Mouse (Mus musculus): Measurements from ENCODE around the gene Gstm5. TPM values are rescaled to one million over a fixed set of nuclear protein-coding genes. Genes with fewer than 3 reads are reported as not detected.

The Gstm5 gene
- total RNA-seq, 1 experiment, result 20.7 TPM

DNA sequence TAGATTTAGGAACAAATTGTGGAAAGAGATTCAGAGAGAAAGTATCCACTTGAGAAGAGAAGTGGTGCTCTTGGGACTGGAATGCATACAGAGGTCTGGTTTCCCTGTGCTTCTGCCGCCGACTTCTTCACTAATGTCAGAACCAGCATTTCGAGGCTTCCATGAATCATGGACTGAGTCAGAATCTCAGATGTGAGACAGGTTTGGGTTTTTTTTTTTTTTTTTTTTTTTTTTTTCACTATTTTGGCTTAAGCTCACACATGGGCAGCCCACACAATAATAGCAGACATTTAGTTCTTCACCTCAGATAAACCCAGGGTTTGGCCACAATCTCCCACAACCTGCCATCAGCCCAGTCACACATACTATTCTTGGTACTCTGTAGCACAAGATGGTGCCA lies 39.6 kb downstream of the Gstm5 start:
- no peak overlapping the region for H3K27ac ChIP-seq (ENCODE audit: insufficient read depth, low read depth, low read length, poor library complexity, severe bottlenecking)
- H3K9me3 ChIP-seq (ENCODE audit: control insufficient read depth, insufficient read depth, low read depth, low read length), result no peaks in the 10 kb centered on the region
- H3K4me3 ChIP-seq (ENCODE audit: insufficient read depth in 1 of 2, low read depth in 1 of 2, low read length in 2 of 2, poor library complexity in 1 of 2, severe bottlenecking in 1 of 2), result no peak overlapping the region
- H3K9ac ChIP-seq (ENCODE audit: insufficient read depth, low read depth, low read length, poor library complexity, severe bottlenecking), result no peak overlapping the region
- peaks cover 3 to 6% of the 10 kb centered on the region in 2 experiments; a peak in 2 of 4 replicates for H3K4me1 ChIP-seq (ENCODE audit: control insufficient read depth in 2 of 2, insufficient read depth in 2 of 2, low read length in 2 of 2, poor library complexity in 1 of 2)
- DNase-seq (ENCODE audit: low read depth, low spot score), result no peak
- TF ChIP-seq MAFK (IDR thresholded peaks at IDR 0.05; ENCODE audit: insufficient read depth, low read depth, low read length), result no peak
- no peak for TF ChIP-seq CHD2 (IDR thresholded peaks at IDR 0.05; ENCODE audit: low read depth, low read length)
- TF ChIP-seq ZNF384 (IDR thresholded peaks at IDR 0.05; ENCODE audit: low read depth, low read length), result no peak
- no peak for TF ChIP-seq HCFC1 (IDR thresholded peaks at IDR 0.05; ENCODE audit: borderline replicate concordance, insufficient read depth, low read length)
- TF ChIP-seq ZC3H11A (IDR thresholded peaks at IDR 0.05; ENCODE audit: borderline replicate concordance, low read depth, low read length), result no peak
- no peaks in the 10 kb centered on the region for H3K36me3 ChIP-seq (ENCODE audit: control insufficient read depth, insufficient read depth, low read length, poor library complexity, severe bottlenecking)
- in situ Hi-C loops (cut with MboI; ENCODE audit: low sequenced_read_pairs in 2 of 2, unreplicated experiment in 2 of 2), result no loop called here

- H3K9ac ChIP-seq (ENCODE audit: insufficient read depth, low read depth, low read length, poor library complexity, severe bottlenecking), result no peak overlapping the region
- no peaks in the 10 kb centered on the region for H3K36me3 ChIP-seq (ENCODE audit: control insufficient read depth, insufficient read depth, low read length, poor library complexity, severe bottlenecking)
- no peak overlapping the region for H3K4me3 ChIP-seq (ENCODE audit: insufficient read depth in 1 of 2, low read depth in 1 of 2, low read length in 2 of 2, poor library complexity in 1 of 2, severe bottlenecking in 1 of 2)
- H3K4me1 ChIP-seq (ENCODE audit: control insufficient read depth in 2 of 2, insufficient read depth in 2 of 2, low read length in 2 of 2, poor library complexity in 1 of 2), result peaks cover 3 to 6% of the 10 kb centered on the region in 2 experiments; a peak in 2 of 4 replicates
- H3K27ac ChIP-seq (ENCODE audit: insufficient read depth, low read depth, low read length, poor library complexity, severe bottlenecking), result no peak overlapping the region
- TF ChIP-seq MAFK (IDR thresholded peaks at IDR 0.05; ENCODE audit: insufficient read depth, low read depth, low read length) (no peak), HCFC1 (IDR thresholded peaks at IDR 0.05; ENCODE audit: borderline replicate concordance, insufficient read depth, low read length) (no peak), CHD2 (IDR thresholded peaks at IDR 0.05; ENCODE audit: low read depth, low read length) (no peak), ZNF384 (IDR thresholded peaks at IDR 0.05; ENCODE audit: low read depth, low read length) (no peak), ZC3H11A (IDR thresholded peaks at IDR 0.05; ENCODE audit: borderline replicate concordance, low read depth, low read length) (no peak)
- H3K9me3 ChIP-seq (ENCODE audit: control insufficient read depth, insufficient read depth, low read depth, low read length), result no peaks in the 10 kb centered on the region
- no peak for DNase-seq (ENCODE audit: low read depth, low spot score)
- in situ Hi-C loops (cut with MboI; ENCODE audit: low sequenced_read_pairs in 2 of 2, unreplicated experiment in 2 of 2), result no loop called here
These were observed 40.3 kb downstream of the Gstm5 start for GRCm38 (mm10) chr3:107935888-107936287.

DNA sequence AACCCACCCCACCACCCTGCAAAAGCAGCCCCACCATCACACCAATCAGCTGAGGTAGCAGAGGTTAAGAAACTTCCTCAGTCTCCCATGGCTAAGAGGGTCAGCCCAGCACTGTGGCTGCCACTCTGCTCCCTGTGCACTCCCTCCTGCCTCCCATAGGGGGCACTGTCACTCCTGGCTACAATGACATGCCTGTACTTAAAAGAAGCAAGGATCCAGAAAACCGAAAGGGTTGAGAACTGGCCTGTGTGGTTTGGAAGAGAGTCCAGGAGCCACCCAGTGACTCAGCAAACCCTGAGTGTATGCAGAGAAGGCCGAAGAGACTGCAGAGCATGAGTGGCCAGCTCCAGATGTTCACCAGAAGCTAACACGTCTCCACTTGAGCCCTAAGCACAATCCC lies 43.8 kb downstream of the Gstm5 start:
- H3K9ac ChIP-seq (ENCODE audit: insufficient read depth, low read depth, low read length, poor library complexity, severe bottlenecking), result no peak overlapping the region; the same call in 1 of the 2 replicates
- no peaks in the 10 kb centered on the region for H3K9me3 ChIP-seq (ENCODE audit: control insufficient read depth, insufficient read depth, low read depth, low read length)
- peak; percentile 54 for DNase-seq (ENCODE audit: low read depth, low spot score)
- H3K36me3 ChIP-seq (ENCODE audit: control insufficient read depth, insufficient read depth, low read length, poor library complexity, severe bottlenecking), result no peaks in the 10 kb centered on the region
- in situ Hi-C loops (cut with MboI; ENCODE audit: low sequenced_read_pairs in 2 of 2, unreplicated experiment in 2 of 2), result no loop called here
- no peak overlapping the region for H3K27ac ChIP-seq (ENCODE audit: insufficient read depth, low read depth, low read length, poor library complexity, severe bottlenecking)
- H3K4me3 ChIP-seq (ENCODE audit: insufficient read depth in 1 of 2, low read depth in 1 of 2, low read length in 2 of 2, poor library complexity in 1 of 2, severe bottlenecking in 1 of 2), result no peak overlapping the region
- no peak for TF ChIP-seq ZC3H11A (IDR thresholded peaks at IDR 0.05; ENCODE audit: borderline replicate concordance, low read depth, low read length)
- 0 out of 2 replicates have a peak, but pooled peaks have one; percentile 48 for TF ChIP-seq MAFK (IDR thresholded peaks at IDR 0.05; ENCODE audit: insufficient read depth, low read depth, low read length)
- 0 out of 4 replicates have a peak, but pooled peaks cover 0 to 2% of the 10 kb centered on the region in 2 experiments for H3K4me1 ChIP-seq (ENCODE audit: control insufficient read depth in 2 of 2, insufficient read depth in 2 of 2, low read length in 2 of 2, poor library complexity in 1 of 2)

DNA sequence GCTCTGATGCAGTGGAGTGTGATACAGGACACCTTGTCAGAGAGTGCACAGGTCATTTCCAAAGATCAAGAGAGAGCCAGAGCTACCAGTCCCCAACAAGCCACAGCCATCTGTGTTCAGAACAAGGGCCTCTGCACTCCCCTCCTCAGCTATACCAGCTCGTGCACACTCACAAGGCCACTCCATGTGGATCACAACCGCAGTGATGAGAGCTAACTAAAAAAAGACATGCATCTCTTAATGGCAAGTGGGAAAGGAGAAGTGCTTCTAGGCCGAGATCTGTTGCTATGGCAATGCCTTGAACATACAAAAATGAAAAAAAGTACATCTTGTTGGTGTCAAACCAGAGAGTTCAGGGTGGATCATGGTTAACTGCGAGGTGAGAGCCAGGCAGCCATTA lies 44.2 kb downstream of the Gstm5 start:
- Histone ChIP-seq H3K4me3 (ENCODE audit: insufficient read depth in 1 of 2, low read depth in 1 of 2, low read length in 2 of 2, poor library complexity in 1 of 2, severe bottlenecking in 1 of 2) (no peak overlapping the region), H3K9ac (ENCODE audit: insufficient read depth, low read depth, low read length, poor library complexity, severe bottlenecking) (no peak overlapping the region), H3K4me1 (ENCODE audit: control insufficient read depth in 2 of 2, insufficient read depth in 2 of 2, low read length in 2 of 2, poor library complexity in 1 of 2) (0 out of 4 replicates have a peak, but pooled peaks cover 0 to 2% of the 10 kb centered on the region in 2 experiments), H3K27ac (ENCODE audit: insufficient read depth, low read depth, low read length, poor library complexity, severe bottlenecking) (no peak overlapping the region), H3K36me3 (ENCODE audit: control insufficient read depth, insufficient read depth, low read length, poor library complexity, severe bottlenecking) (no peaks in the 10 kb centered on the region), H3K9me3 (ENCODE audit: control insufficient read depth, insufficient read depth, low read depth, low read length) (no peaks in the 10 kb centered on the region)
- TF ChIP-seq ZC3H11A (IDR thresholded peaks at IDR 0.05; ENCODE audit: borderline replicate concordance, low read depth, low read length) (no peak), HCFC1 (IDR thresholded peaks at IDR 0.05; ENCODE audit: borderline replicate concordance, insufficient read depth, low read length) (no peak), ZNF384 (IDR thresholded peaks at IDR 0.05; ENCODE audit: low read depth, low read length) (no peak), CHD2 (IDR thresholded peaks at IDR 0.05; ENCODE audit: low read depth, low read length) (no peak), MAFK (IDR thresholded peaks at IDR 0.05; ENCODE audit: insufficient read depth, low read depth, low read length) (no peak)
- DNase-seq (ENCODE audit: low read depth, low spot score), result no peak
- in situ Hi-C loops (cut with MboI; ENCODE audit: low sequenced_read_pairs in 2 of 2, unreplicated experiment in 2 of 2), result no loop called here

- in situ Hi-C loops (cut with MboI; ENCODE audit: low sequenced_read_pairs in 2 of 2, unreplicated experiment in 2 of 2), result no loop called here
These were observed 44.9 kb downstream of the Gstm5 start for GRCm38 (mm10) chr3:107940524-107940923.

More at GRCm38 (mm10) chr3:107940524-107940923, 44.9 kb downstream of the Gstm5 start:
- Histone ChIP-seq H3K4me3 (ENCODE audit: insufficient read depth in 1 of 2, low read depth in 1 of 2, low read length in 2 of 2, poor library complexity in 1 of 2, severe bottlenecking in 1 of 2) (no peak overlapping the region), H3K9ac (ENCODE audit: insufficient read depth, low read depth, low read length, poor library complexity, severe bottlenecking) (no peak overlapping the region), H3K36me3 (ENCODE audit: control insufficient read depth, insufficient read depth, low read length, poor library complexity, severe bottlenecking) (no peaks in the 10 kb centered on the region), H3K9me3 (ENCODE audit: control insufficient read depth, insufficient read depth, low read depth, low read length) (no peaks in the 10 kb centered on the region), H3K4me1 (ENCODE audit: control insufficient read depth in 2 of 2, insufficient read depth in 2 of 2, low read length in 2 of 2, poor library complexity in 1 of 2) (0 out of 4 replicates have a peak, but pooled peaks cover 0 to 2% of the 10 kb centered on the region in 2 experiments), H3K27ac (ENCODE audit: insufficient read depth, low read depth, low read length, poor library complexity, severe bottlenecking) (no peak overlapping the region)
- TF ChIP-seq MAFK (IDR thresholded peaks at IDR 0.05; ENCODE audit: insufficient read depth, low read depth, low read length), result no peak
- no peak for TF ChIP-seq CHD2 (IDR thresholded peaks at IDR 0.05; ENCODE audit: low read depth, low read length)
- TF ChIP-seq ZC3H11A (IDR thresholded peaks at IDR 0.05; ENCODE audit: borderline replicate concordance, low read depth, low read length), result no peak
- TF ChIP-seq ZNF384 (IDR thresholded peaks at IDR 0.05; ENCODE audit: low read depth, low read length), result no peak
- TF ChIP-seq HCFC1 (IDR thresholded peaks at IDR 0.05; ENCODE audit: borderline replicate concordance, insufficient read depth, low read length), result no peak
- DNase-seq (ENCODE audit: low read depth, low spot score), result no peak

Measured in ES-E14 (cell line).